Mouse (Mus musculus) midbrain, embryonic 11.5 days (tissue): ENCODE results near the gene Gstp1. TPM values are rescaled to one million over a fixed set of nuclear protein-coding genes. Genes with fewer than 3 reads are reported as not detected.

Experiments used
- ATAC-seq: fragments of 200-750 bp; cut with Nextera tagmentation; 2 replicates; pipeline ENCODE4 v1.8.0; 2017; ENCODE audit warnings: moderate TSS enrichment, moderate library complexity; ENCODE audit not compliant: low FRiP score
- DNase-seq: peaks from one replicate; pipeline ENCODE4 v3.0.0; 2015; ENCODE audit warnings: low spot score; ENCODE audit errors: missing footprints
- H3K27ac ChIP-seq: fragments of 300-500 bp; sonication (generic); 2 replicates; pipeline ENCODE4 v1.5.1; 2014; ENCODE audit warnings: low read depth, low read length
- H3K27me3 ChIP-seq: fragments of 300-500 bp; sonication (generic); 2 replicates; pipeline ENCODE4 v1.6.1; 2014; ENCODE audit warnings: mild to moderate bottlenecking, low read length, moderate library complexity, mixed read lengths; ENCODE audit not compliant: control insufficient read depth, insufficient read depth
- H3K36me3 ChIP-seq: fragments of 300-500 bp; sonication (generic); 2 replicates; pipeline ENCODE4 v1.6.1; 2014; ENCODE audit warnings: mild to moderate bottlenecking, low read length, moderate library complexity, mixed read lengths; ENCODE audit not compliant: control insufficient read depth, insufficient read depth
- H3K4me1 ChIP-seq: fragments of 300-500 bp; sonication (generic); 2 replicates; pipeline ENCODE4 v1.6.1; 2014; ENCODE audit warnings: low read length; ENCODE audit not compliant: control insufficient read depth, insufficient read depth
- H3K4me2 ChIP-seq: fragments of 300-500 bp; sonication (generic); 2 replicates; pipeline ENCODE4 v1.6.1; 2014; ENCODE audit warnings: mild to moderate bottlenecking, moderate library complexity
- H3K4me3 ChIP-seq: fragments of 300-500 bp; sonication (generic); 2 replicates; pipeline ENCODE4 v1.5.1; 2014; ENCODE audit warnings: low read depth, low read length
- H3K9ac ChIP-seq: fragments of 300-500 bp; sonication (generic); 2 replicates; pipeline ENCODE4 v1.6.1; 2014; ENCODE audit warnings: low read length
- H3K9me3 ChIP-seq: fragments of 300-500 bp; sonication (generic); 2 replicates; pipeline ENCODE4 v1.6.1; 2016; ENCODE audit warnings: low read length; ENCODE audit not compliant: control insufficient read depth
- WGBS: fragments of 180-500 bp; shearing (Covaris S2); extraction: QIAGEN DNeasy Blood & Tissue Kit; methylation state at CpG from one replicate; pipeline ENCODE4 v1.1.7; 2014; 5-methylcytosine and 5-hydroxymethylcytosine counted together
- polyA plus RNA-seq: library from polyadenylated mRNA; unstranded; fragments of >200 nt; fragmentation: Nextera tagmentation; extraction: Ambion mirVana; gene quantifications from 2 replicates; pipeline ENCODE4 v1.2.1, GENCODE M21; 2014

Gstp1 gene
- polyA plus RNA-seq, 1 experiment from 2014 or later, result 342 TPM

GRCm38 (mm10) chr19:4033298-4033697 lies 4.5 kb downstream of the Gstp1 start:
- peaks cover 9% of the 10 kb centered on the region; the same call in 1 of the 2 replicates for H3K4me1 ChIP-seq
- no peaks in the 10 kb centered on the region for H3K27me3 ChIP-seq
- no peak overlapping the region for H3K9ac ChIP-seq
- no peak overlapping the region for H3K4me3 ChIP-seq
- H3K27ac ChIP-seq, result no peak overlapping the region
- H3K9me3 ChIP-seq, result no peaks in the 10 kb centered on the region
- no peak overlapping the region for H3K4me2 ChIP-seq
- DNase-seq, result no peak
- H3K36me3 ChIP-seq, result no peaks in the 10 kb centered on the region
- 83% methylated on average over 3 of the region's 3 CpGs for WGBS
- ATAC-seq, result no peak

- H3K36me3 ChIP-seq, result no peaks in the 10 kb centered on the region
- no peaks in the 10 kb centered on the region for H3K27me3 ChIP-seq
- WGBS, result 55% methylated on average over 7 of the region's 7 CpGs
- H3K4me2 ChIP-seq, result no peak overlapping the region
- no peak for ATAC-seq
- peaks cover 5% of the 10 kb centered on the region; the same call in 1 of the 2 replicates for H3K4me1 ChIP-seq
- no peak overlapping the region for H3K9ac ChIP-seq
- no peaks in the 10 kb centered on the region for H3K9me3 ChIP-seq
- no peak for DNase-seq
- H3K27ac ChIP-seq, result no peak overlapping the region
- no peak overlapping the region for H3K4me3 ChIP-seq
Observed at GRCm38 (mm10) chr19:4032668-4033067, 5.1 kb downstream of the Gstp1 start.

GRCm38 (mm10) chr19:4027576-4027975 lies 10.2 kb downstream of the Gstp1 start:
- no peak for ATAC-seq
- no peak overlapping the region for H3K27ac ChIP-seq
- no peak overlapping the region for H3K9ac ChIP-seq
- H3K4me3 ChIP-seq, result no peak overlapping the region
- no peaks in the 10 kb centered on the region for H3K9me3 ChIP-seq
- no peaks in the 10 kb centered on the region for H3K27me3 ChIP-seq
- peak; percentile 17 for DNase-seq
- no peaks in the 10 kb centered on the region for H3K36me3 ChIP-seq
- H3K4me1 ChIP-seq, result no peaks in the 10 kb centered on the region
- no peak overlapping the region for H3K4me2 ChIP-seq

DNA sequence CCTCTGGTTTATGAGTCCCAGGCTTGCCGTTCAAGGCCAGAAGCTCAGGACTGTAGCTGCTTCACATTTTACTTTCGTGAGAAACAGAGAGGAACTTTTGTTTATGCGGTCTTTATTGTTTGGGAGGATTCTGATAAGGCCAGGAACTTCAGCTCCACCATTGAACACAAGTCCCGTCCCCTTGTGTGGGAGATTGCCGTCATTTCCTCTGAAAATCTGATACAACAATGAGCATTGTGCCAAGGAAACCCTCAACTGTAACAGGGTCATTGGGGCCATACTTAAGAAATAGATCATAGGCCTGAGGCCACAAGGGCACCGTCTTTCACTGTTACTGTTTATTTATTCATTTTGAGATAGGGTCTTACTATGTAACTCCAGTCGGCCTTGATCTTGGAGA lies 14.6 kb downstream of the Gstp1 start:
- no peaks in the 10 kb centered on the region for H3K36me3 ChIP-seq
- no peak overlapping the region for H3K4me3 ChIP-seq
- DNase-seq (no peak), ATAC-seq (no peak)
- H3K9me3 ChIP-seq, result no peaks in the 10 kb centered on the region
- WGBS, result 86% methylated on average over 7 of the region's 7 CpGs
- H3K4me1 ChIP-seq, result no peaks in the 10 kb centered on the region
- no peak overlapping the region for H3K27ac ChIP-seq
- H3K27me3 ChIP-seq, result no peaks in the 10 kb centered on the region
- no peak overlapping the region for H3K9ac ChIP-seq
- H3K4me2 ChIP-seq, result no peak overlapping the region

DNA sequence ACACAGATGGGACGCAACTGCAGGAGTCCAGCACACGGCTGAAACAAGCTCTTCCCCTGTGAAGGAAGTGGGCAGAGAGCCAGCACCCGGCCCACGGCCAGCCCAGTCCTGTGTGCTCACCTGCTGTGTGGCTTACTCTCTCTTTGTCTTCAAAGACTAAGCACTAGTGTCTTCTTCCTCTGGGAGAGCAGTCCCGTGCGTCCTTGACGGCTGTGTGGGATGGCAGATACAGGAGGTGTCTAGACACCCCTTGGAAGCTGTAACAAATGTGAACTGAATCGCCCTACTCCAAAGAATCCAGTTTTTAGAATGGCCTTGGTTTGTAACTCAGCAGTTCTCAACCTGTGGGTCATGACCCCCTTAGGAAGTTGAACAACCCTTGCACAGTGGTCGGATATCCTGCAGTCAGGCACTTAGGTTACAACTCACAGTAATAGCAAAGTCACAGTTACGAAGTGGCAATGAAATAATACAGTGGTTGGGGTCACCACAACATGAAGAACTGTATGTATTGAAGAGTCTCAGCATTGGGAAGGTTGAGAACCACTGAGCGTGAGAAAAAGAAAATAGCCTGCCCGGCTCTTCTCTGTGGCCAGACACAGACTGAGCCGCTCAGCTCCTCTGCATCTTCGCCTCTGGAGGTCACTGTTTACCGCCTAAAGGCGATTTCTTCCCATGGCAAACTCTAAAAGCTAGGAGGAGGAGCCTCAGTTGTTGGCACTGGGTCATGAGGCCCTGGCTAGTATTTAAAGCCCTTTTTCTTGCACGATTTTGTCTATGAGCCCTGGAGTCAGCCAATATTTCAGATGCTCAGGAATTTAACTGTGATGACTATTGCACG lies 18.8 kb downstream of the Gstp1 start:
- Histone ChIP-seq H3K27me3 (no peaks in the 10 kb centered on the region), H3K36me3 (no peaks in the 10 kb centered on the region), H3K9me3 (no peaks in the 10 kb centered on the region), H3K27ac (no peak overlapping the region), H3K4me3 (no peak overlapping the region), H3K9ac (no peak overlapping the region), H3K4me2 (no peak overlapping the region), H3K4me1 (no peaks in the 10 kb centered on the region)
- ATAC-seq (0 out of 2 replicates have a peak, but pooled peaks have one; percentile 52), DNase-seq (peak; percentile 92)
- WGBS, result 37% methylated on average over 18 of the region's 18 CpGs

DNA sequence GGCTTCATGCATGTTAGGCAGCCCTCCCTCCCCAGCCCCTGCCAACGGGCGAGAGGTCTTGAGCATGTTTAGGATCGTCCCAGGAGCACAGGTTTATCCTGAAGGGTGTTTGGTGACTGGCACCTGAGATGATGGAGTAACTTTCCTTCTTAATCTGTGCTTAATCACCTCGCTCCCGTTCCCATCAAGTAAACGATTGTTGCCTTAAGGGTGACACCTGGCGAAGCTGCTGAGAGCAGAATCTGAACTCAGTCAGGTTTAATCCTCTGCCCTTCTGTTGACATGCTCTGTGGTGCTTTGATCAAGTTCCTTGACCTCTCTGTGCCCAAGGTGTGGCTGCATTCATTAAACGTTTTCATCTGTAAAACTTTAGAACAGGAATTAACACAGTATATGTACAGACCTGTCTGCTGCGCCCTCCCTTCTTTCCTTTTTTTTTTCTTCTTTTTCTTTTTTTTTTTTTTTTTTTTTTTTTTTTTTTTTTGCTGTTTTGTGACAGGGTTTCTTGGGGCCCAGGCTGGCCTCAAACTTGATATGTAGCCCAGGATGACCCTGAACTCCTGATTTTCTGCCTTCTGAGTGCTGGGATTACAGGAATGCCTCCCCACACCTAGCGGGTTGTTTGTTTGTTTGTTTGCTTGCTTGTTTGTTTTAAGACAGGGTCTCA lies 19.7 kb downstream of the Gstp1 start:
- no peaks in the 10 kb centered on the region for H3K36me3 ChIP-seq
- 0 out of 2 replicates have a peak, but pooled peaks cover under 1% of the 10 kb centered on the region for H3K4me1 ChIP-seq
- ATAC-seq (no peak), DNase-seq (peak; percentile 69)
- no peaks in the 10 kb centered on the region for H3K9me3 ChIP-seq
- no peak overlapping the region for H3K4me2 ChIP-seq
- no peaks in the 10 kb centered on the region for H3K27me3 ChIP-seq
- no peak overlapping the region for H3K4me3 ChIP-seq
- 60% methylated on average over 10 of the region's 10 CpGs for WGBS
- no peak overlapping the region for H3K27ac ChIP-seq
- no peak overlapping the region for H3K9ac ChIP-seq

DNA sequence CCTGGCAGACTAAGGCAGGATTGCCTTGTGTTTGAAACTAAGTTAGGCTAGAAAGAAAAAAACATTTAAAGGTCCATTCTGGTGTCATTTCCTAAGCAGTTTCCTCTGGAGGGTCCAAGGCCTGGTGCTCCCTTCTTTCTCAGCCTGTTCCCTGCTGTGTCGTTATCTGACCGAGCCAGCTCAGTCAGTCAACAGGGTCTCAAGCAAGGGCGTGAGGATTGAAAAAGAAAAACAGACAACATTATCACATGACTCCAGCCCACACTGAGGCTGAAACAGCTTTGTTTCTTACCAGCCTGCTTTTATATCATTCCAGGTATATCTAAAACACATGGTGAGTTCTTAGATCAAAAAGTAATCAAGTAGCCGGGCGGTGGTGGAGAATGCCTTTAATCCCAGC lies 22.1 kb downstream of the Gstp1 start:
- H3K4me1 ChIP-seq, result peaks cover 8% of the 10 kb centered on the region; the same call in 1 of the 2 replicates
- DNase-seq, result no peak
- H3K27ac ChIP-seq, result no peak overlapping the region
- WGBS, result 62% methylated on average over 5 of the region's 5 CpGs
- H3K36me3 ChIP-seq, result 0 out of 2 replicates have a peak, but pooled peaks cover 3% of the 10 kb centered on the region
- H3K9me3 ChIP-seq, result no peaks in the 10 kb centered on the region
- H3K27me3 ChIP-seq, result no peaks in the 10 kb centered on the region
- H3K9ac ChIP-seq, result no peak overlapping the region
- ATAC-seq, result no peak
- H3K4me3 ChIP-seq, result no peak overlapping the region
- H3K4me2 ChIP-seq, result no peak overlapping the region

- H3K9me3 ChIP-seq, result no peaks in the 10 kb centered on the region
- no peak for DNase-seq
- 0 out of 2 replicates have a peak, but pooled peaks cover 3% of the 10 kb centered on the region for H3K36me3 ChIP-seq
- no peaks in the 10 kb centered on the region for H3K27me3 ChIP-seq
- H3K4me2 ChIP-seq, result no peak overlapping the region
- no peak for ATAC-seq
- H3K9ac ChIP-seq, result no peak overlapping the region
- H3K4me3 ChIP-seq, result no peak overlapping the region
- peaks cover 8% of the 10 kb centered on the region; the same call in 1 of the 2 replicates for H3K4me1 ChIP-seq
- no peak overlapping the region for H3K27ac ChIP-seq
Observed at GRCm38 (mm10) chr19:4014802-4015201, 23.0 kb downstream of the Gstp1 start.

GRCm38 (mm10) chr19:4013066-4013465 lies 24.7 kb downstream of the Gstp1 start:
- DNase-seq, result no peak

More at GRCm38 (mm10) chr19:4013066-4013465, 24.7 kb downstream of the Gstp1 start:
- ATAC-seq, result no peak
- peaks cover 8% of the 10 kb centered on the region; the same call in 1 of the 2 replicates for H3K4me1 ChIP-seq
- peak overlapping the region; percentile 43 for H3K4me2 ChIP-seq
- no peaks in the 10 kb centered on the region for H3K9me3 ChIP-seq
- H3K27me3 ChIP-seq, result no peaks in the 10 kb centered on the region
- H3K27ac ChIP-seq, result no peak overlapping the region
- H3K4me3 ChIP-seq, result peak overlapping the region; percentile 47
- H3K36me3 ChIP-seq, result peaks cover 10% of the 10 kb centered on the region
- WGBS, result 22% methylated on average over 9 of the region's 9 CpGs
- H3K9ac ChIP-seq, result peak overlapping the region; percentile 52; the same call in 1 of the 2 replicates
